Mouse (Mus musculus) lung, postnatal 0 days (tissue): ENCODE measurements around the gene Mapk14.

Experiments
- CTCF ChIP-seq: IDR thresholded peaks from 2 replicates; pipeline ENCODE4 v1.5.1; 2016; ENCODE audit warnings: antibody characterized with exemption, mild to moderate bottlenecking
- EP300 ChIP-seq: IDR thresholded peaks from 2 replicates; pipeline ENCODE4 v1.6.1; 2016; ENCODE audit warnings: antibody characterized with exemption, mild to moderate bottlenecking, control low read depth

DNA sequence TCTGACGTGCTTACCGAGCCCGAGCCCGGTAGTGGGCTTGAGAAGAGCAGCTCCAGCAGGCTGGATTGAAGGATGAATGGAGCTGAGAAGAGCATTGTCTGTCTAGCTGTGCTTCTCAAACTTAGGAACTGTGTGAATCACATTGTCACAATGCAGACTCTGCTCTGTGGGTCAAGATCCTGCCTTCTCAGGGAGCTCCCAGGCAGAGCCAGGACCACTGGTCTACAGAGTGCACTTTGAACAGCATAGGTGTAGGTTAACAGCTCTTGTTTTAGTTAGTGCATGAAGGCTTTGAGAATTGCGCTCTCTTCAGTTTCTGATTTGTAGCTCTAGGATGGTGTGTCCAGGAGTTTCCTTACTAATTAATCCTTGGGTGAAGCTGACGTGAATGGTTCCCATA, 20.1 kb downstream of the Mapk14 start:
- TF ChIP-seq CTCF (no peak), EP300 (no peak)
